Mouse (Mus musculus) kidney, adult 2 months (tissue): ENCODE measurements at regions not wholly inside any gene's neighbourhood (a gene's known extent, or its start where the extent isn't known, plus 50 kb on each side); places are given as distances from the start of the nearest gene placed in this dataset.

Experiments
- DNase-seq: peaks from one replicate; pipeline ENCODE4 v3.0.0; 2021
- H3K27ac ChIP-seq: fragments of 200-500 bp; 2 replicates; pipeline ENCODE4 v1.5.1; 2012; ENCODE audit warnings: low read depth, low read length, control low read depth, inconsistent platforms; ENCODE audit not compliant: insufficient read depth
- H3K27me3 ChIP-seq: fragments of 200-500 bp; replicated peaks from 2 replicates; pipeline ENCODE4 v1.6.1; 2012; ENCODE audit warnings: mild to moderate bottlenecking, moderate library complexity, low read length, inconsistent platforms; ENCODE audit not compliant: control insufficient read depth, insufficient read depth
- H3K36me3 ChIP-seq: fragments of 200-500 bp; 2 replicates; pipeline ENCODE4 v1.6.1; 2012; ENCODE audit warnings: mild to moderate bottlenecking, moderate library complexity, low read length, inconsistent platforms; ENCODE audit not compliant: control insufficient read depth, insufficient read depth
- H3K4me1 ChIP-seq: fragments of 200-500 bp; 2 replicates; pipeline ENCODE4 v1.6.1; 2011; ENCODE audit warnings: low read length; ENCODE audit not compliant: control insufficient read depth, insufficient read depth
- H3K4me3 ChIP-seq: fragments of 200-500 bp; 2 replicates; pipeline ENCODE4 v1.5.1; 2011; ENCODE audit warnings: mild to moderate bottlenecking, low read depth, low read length, control low read depth; ENCODE audit not compliant: insufficient read depth
- CTCF ChIP-seq: fragments of 200-500 bp; conservative IDR thresholded peaks from 2 replicates; pipeline ENCODE4 v1.5.1; 2011; ENCODE audit warnings: low read depth, mild to moderate bottlenecking, control low read depth, low read length, moderate library complexity, mixed read lengths; ENCODE audit not compliant: insufficient read depth, insufficient read length
- POLR2A ChIP-seq: fragments of 200-500 bp; IDR thresholded peaks from one replicate; pipeline ENCODE4 v1.6.1; 2011; ENCODE audit warnings: low read depth, low read length, control low read depth
- WGBS: fragments of 180-500 bp; shearing (Covaris S2); methylation state at CpG from one replicate; pipeline ENCODE4 v1.1.7; 2018; 5-methylcytosine and 5-hydroxymethylcytosine counted together

- 50% methylated on average over 11 of the region's 11 CpGs for WGBS
- H3K27ac ChIP-seq: no peak overlapping the region
- DNase-seq: no peak
- H3K27me3 ChIP-seq: no peaks in the 10 kb centered on the region
- H3K4me3 ChIP-seq: no peak overlapping the region
- H3K4me1 ChIP-seq: no peaks in the 10 kb centered on the region
- no peaks in the 10 kb centered on the region for H3K36me3 ChIP-seq
- TF ChIP-seq CTCF (no peak), POLR2A (no peak)
Measured at GRCm38 (mm10) chr2:167878255-167878865, 53.5 kb upstream of the Ptpn1 start.

- 44% methylated on average over 11 of the region's 11 CpGs for WGBS
- no peak overlapping the region for H3K27ac ChIP-seq
- no peak for TF ChIP-seq POLR2A
- TF ChIP-seq CTCF: no peak
- H3K36me3 ChIP-seq: no peaks in the 10 kb centered on the region
- H3K4me1 ChIP-seq: no peaks in the 10 kb centered on the region
- H3K4me3 ChIP-seq: no peak overlapping the region
- no peaks in the 10 kb centered on the region for H3K27me3 ChIP-seq
- peak; percentile 43 for DNase-seq
Measured at GRCm38 (mm10) chr2:167877254-167877870, 54.5 kb upstream of the Ptpn1 start.

DNA sequence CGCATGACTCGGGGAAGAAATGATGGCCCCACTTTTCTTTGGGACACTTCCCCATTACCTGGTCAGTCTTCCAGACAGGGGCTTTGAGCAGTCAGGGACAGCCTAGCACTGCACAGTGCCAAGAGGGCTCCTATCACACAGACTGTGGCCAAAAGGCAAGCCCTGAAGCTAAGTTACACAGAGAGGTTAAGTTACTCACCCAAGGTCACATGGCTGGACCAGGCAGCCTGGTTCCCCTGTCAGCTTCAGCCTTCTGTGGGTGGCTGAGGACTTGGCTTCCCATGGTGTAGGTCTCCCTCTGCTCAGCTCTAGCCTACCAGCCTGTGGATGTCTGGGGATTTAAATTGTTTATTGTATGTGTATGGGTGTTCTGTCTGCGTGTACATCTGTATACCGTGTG, 59.4 kb upstream of the Ptpn1 start:
- no peak for DNase-seq
- Histone ChIP-seq H3K4me3 (no peak overlapping the region), H3K4me1 (no peaks in the 10 kb centered on the region), H3K27ac (no peak overlapping the region), H3K27me3 (no peaks in the 10 kb centered on the region), H3K36me3 (no peaks in the 10 kb centered on the region)
- WGBS: 97% methylated on average over 4 of the region's 4 CpGs
- TF ChIP-seq CTCF (no peak), POLR2A (no peak)

GRCm38 (mm10) chr2:167870153-167870552, 61.7 kb upstream of the Ptpn1 start:
- 85% methylated on average over 6 of the region's 6 CpGs for WGBS
- no peaks in the 10 kb centered on the region for H3K36me3 ChIP-seq
- no peak overlapping the region for H3K27ac ChIP-seq
- no peak for TF ChIP-seq CTCF
- TF ChIP-seq POLR2A: no peak
- H3K4me3 ChIP-seq: no peak overlapping the region
- no peaks in the 10 kb centered on the region for H3K27me3 ChIP-seq
- DNase-seq: no peak
- no peaks in the 10 kb centered on the region for H3K4me1 ChIP-seq

GRCm38 (mm10) chr2:167866751-167867150, 65.1 kb upstream of the Ptpn1 start:
- no peaks in the 10 kb centered on the region for H3K27me3 ChIP-seq
- peak; percentile 90 for DNase-seq
- H3K4me1 ChIP-seq: peaks cover 5% of the 10 kb centered on the region; the same call in 1 of the 2 replicates
- H3K36me3 ChIP-seq: no peaks in the 10 kb centered on the region
- H3K4me3 ChIP-seq: no peak overlapping the region
- peak; percentile 56 for TF ChIP-seq CTCF
- no peak for TF ChIP-seq POLR2A
- 18% methylated on average over 10 of the region's 10 CpGs for WGBS
- peak overlapping the region; percentile 18; the same call in 1 of the 2 replicates for H3K27ac ChIP-seq

- TF ChIP-seq POLR2A (no peak), CTCF (no peak)
- no peak overlapping the region for H3K27ac ChIP-seq
- DNase-seq: no peak
Measured at GRCm38 (mm10) chr2:167865525-167865924, 66.3 kb upstream of the Ptpn1 start.

DNA sequence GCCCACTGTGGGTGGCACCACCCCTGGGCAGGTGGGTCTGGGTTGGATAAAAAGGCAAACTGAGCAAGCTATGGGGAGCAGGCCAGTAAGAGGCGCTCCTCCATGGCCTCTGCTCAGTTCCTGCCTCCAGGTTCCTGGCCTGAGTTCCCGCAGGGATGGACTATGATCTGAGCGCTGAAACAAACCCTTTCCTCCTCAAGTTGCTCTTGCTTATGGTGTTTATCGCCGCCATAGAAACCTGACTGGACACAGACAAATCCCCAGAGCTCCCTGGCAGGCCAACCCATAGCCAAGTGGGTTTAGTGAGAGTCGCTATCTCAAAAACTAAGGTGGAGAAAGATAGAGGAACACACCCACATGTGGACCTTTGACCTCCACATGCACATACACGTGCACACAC, 67.2 kb upstream of the Ptpn1 start:
- Histone ChIP-seq H3K27me3 (no peaks in the 10 kb centered on the region), H3K4me1 (peaks cover 17% of the 10 kb centered on the region), H3K4me3 (no peak overlapping the region), H3K27ac (no peak overlapping the region), H3K36me3 (no peaks in the 10 kb centered on the region)
- DNase-seq: peak; percentile 49
- WGBS: 47% methylated on average over 7 of the region's 7 CpGs
- no peak for TF ChIP-seq POLR2A
- no peak for TF ChIP-seq CTCF

More at GRCm38 (mm10) chr2:167865525-167865924, 66.3 kb upstream of the Ptpn1 start:
- WGBS: 87% methylated on average over 3 of the region's 3 CpGs
- H3K4me3 ChIP-seq: no peak overlapping the region
- H3K27me3 ChIP-seq: no peaks in the 10 kb centered on the region
- H3K36me3 ChIP-seq: no peaks in the 10 kb centered on the region
- peaks cover 12% of the 10 kb centered on the region for H3K4me1 ChIP-seq

GRCm38 (mm10) chr2:167864228-167864627, 67.6 kb upstream of the Ptpn1 start:
- Histone ChIP-seq H3K4me1 (peaks cover 17% of the 10 kb centered on the region), H3K27ac (peak overlapping the region; percentile 32; the same call in 1 of the 2 replicates), H3K36me3 (no peaks in the 10 kb centered on the region), H3K27me3 (no peaks in the 10 kb centered on the region), H3K4me3 (no peak overlapping the region)
- DNase-seq: peak; percentile 87
- WGBS: 51% methylated on average over 8 of the region's 8 CpGs
- no peak for TF ChIP-seq POLR2A
- TF ChIP-seq CTCF: no peak
